Mouse (Mus musculus) lung, postnatal 10 days (tissue): ENCODE results near the gene Flot2.
A peak's percentile ranks its signal among the peaks of the same experiment; 100 is the strongest.
"Not testable (repeated sequence)": the region's sequence is repeated elsewhere in the genome, so short reads cannot be mapped to it uniquely, and the experiment has no call there.

Source experiments
- DNase-seq: peaks from one replicate; pipeline ENCODE4 v3.0.0; 2021

The Flot2 gene

DNA sequence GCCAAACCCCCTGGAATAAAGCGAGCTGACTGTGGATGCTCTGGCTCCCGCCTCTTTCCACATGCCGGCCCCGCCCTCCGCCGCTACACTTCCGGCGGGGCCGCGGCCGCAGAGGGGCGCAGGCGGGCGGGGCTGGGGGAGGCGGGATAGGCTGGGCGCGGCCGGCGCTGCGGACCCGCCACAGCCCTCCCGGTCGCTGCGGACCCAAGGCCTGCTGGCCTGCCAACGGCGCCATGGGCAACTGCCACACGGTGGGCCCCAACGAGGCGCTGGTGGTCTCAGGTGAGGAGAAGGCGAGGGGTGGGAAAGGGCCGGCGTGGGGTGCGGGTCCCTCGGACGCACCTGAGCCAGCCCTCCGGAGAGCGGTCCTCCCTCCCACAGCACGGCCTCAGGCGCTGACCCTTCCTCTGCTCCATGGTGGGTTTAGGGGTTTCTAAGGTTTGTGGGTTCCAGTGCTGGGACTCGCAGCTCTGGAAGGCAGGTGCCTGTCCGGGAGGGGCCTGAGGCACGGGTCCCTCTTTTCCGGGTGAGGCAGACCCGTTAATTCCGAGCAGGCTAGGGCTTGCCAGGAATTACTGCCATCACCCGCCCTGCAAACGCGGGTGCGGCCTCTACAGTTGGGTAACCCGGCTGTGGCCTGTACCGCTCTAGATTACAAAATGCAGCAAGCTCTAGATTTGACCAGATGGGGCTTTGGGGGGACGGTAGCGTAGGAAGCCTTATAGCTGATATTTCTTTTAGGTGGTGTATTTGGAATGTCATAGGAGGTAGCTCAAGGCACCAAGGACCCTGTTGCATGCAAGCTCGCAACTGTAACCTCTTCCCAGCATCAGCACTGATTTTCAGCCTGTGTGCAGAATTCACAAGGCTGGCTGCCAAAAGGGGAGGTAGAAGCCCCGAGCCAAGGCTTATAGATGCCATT lies at the start of gene Flot2:
Gene Flot2 (plus strand): TSS at position 101 of the 922 bp plus-strand sequence.
- DNase-seq = peak; percentile 77

- DNase-seq = peak; percentile 29
Observed at GRCm38 (mm10) chr11:77989071-77989690, 48.5 kb upstream of the Flot2 start.

- no peak for DNase-seq
Observed at GRCm38 (mm10) chr11:77995556-77995955, 42.2 kb upstream of the Flot2 start.

DNA sequence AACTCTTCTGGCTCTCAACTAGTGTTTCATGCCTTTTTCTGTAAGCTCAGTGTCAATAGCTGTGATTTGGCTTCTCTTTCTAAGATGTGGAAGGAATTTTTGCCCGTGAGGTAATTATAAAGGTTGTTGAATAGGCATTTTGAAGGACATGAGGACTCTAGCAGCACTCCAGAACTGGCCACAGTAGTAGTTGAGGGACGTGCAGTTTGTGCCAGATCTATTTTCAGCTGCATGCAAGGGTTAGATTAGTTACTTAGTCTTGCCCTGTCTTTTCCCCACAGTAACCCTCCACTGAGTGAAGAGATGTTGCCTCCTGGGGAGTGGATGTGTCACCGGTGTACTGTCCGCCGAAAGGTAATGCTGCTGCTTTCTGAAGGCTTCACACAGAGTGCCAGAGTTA lies 31.3 kb upstream of the Flot2 start:
- DNase-seq = no peak

DNA sequence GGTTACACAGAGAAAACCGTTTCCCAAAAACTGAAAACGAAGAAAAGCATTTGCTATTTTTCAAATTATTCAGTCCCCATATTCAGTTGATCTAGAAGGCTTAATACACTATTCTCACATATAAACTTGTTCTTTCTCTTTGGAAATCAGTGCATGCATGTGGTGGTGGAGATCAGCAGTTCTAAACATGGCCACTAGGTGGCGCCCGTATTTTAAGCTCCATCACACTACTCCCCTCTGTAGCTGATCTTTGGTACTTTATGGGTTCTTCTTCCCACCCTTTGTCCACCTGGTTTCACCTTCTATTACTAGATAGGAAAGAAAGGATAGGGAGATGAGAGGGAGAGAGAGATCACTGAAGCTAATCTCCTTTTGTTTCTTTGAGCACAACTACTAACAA lies 18.1 kb upstream of the Flot2 start:
- peak; percentile 81 for DNase-seq

DNA sequence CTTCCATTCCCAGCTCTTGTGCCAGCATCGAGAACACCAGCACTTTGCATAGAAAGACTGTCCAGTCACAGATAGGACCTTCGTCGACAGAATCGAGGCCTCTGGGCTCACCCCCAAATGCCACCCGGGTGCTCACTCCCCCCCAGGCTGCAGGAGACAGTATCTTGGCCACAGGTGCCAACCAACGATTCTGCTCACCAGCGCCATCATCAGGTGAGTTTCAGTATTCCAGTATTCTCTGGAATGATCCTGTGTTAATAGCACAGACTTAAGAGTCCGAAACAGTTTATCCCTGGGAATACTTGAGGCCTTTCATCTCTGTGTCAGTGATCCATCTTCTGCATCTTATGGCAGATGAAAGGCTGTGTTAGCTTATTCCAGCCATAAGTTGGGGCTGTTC lies 14.1 kb upstream of the Flot2 start:
- peak; percentile 53 for DNase-seq

GRCm38 (mm10) chr11:78029240-78029639 lies 8.5 kb upstream of the Flot2 start:
- DNase-seq = no peak

DNA sequence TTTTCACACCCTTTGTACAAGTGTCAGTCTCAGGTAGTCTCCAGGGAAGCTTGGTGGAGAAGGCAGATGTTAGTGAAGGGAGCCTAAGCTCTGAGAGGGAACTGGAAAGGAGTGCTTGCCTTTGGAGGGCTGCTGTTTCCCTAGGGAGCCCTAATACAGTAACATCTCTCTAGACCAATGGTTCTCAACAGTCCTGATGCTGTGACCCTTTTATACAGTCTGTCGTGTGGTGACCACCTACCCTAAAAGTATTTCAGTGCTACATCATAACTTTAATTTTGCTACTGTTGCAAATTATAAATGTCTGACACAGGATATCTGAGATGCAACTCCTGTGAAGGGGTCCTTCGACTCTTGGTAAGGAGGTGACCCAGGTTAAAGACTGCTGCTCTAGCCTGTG lies 7.1 kb upstream of the Flot2 start:
- DNase-seq = no peak

GRCm38 (mm10) chr11:78031389-78031788 lies 6.3 kb upstream of the Flot2 start:
- no peak for DNase-seq

DNA sequence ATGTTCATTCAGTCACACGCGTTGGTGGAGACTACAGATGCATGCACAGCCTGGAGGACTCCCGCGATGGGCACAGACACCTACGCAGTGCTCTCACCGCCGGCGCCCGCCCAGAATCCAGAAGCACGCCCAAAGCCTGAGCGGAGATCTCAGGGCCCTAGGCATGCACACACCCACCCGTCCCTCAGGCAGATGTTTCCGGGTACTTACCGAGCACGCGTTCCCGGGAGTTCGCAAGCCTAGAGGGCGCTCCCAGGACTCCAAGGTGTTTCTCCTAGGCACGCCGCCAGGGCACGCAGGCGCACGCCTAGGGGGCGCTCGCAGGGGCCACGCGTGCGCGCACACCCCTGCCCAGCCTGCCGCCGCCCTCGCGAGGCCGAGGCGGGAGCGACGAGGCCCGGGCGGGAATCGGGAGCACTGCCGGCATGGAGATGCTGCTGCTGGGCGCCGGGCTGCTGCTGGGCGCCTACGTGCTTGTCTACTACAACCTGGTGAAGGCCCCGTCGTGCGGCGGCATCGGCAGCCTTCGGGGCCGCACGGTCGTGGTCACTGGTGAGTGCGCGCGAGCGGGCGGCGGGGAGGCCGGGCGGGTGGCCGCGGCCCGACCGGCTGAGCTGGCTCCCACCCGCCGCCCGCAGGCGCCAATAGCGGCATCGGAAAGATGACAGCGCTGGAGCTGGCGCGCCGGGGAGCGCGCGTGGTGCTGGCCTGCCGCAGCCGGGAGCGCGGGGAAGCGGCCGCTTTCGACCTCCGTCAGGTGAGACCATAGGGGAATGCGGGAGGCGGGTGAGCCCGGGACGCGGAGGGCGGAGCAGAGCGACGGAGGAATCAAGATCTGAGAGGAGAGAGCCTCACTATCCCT lies 5.6 kb upstream of the Flot2 start, which contains the start of gene Dhrs13:
Gene Dhrs13 (plus strand): TSS at position 334 of the 862 bp plus-strand sequence.
- DNase-seq = peak; percentile 95

GRCm38 (mm10) chr11:78032809-78033195 lies 4.9 kb upstream of the Flot2 start:
- no peak for DNase-seq

- no peak for DNase-seq
Observed at GRCm38 (mm10) chr11:78033931-78034617, 3.7 kb upstream of the Flot2 start.

DNA sequence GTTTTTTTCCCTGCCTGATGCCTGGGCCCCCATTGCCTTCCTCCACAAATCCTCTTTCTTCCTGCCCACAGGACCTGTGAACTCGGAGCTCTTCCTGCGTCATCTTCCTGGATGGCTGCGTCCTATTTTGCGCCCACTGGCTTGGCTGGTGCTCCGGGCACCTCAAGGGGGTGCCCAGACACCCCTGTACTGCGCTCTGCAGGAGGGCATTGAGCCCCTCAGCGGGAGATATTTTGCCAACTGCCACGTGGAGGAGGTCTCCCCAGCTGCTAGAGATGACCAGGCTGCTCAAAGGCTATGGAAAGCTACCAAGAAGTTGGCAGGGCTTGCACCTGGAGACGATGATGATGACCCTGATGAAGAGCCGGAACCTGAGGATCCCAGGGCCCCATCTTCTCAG lies 940 bp upstream of the Flot2 start:
- DNase-seq = no peak

- DNase-seq = no peak
Observed at GRCm38 (mm10) chr11:78040878-78041277, 3.1 kb downstream of the Flot2 start.

- not testable (repeated sequence) for DNase-seq
Observed at GRCm38 (mm10) chr11:78042290-78042870, 4.6 kb downstream of the Flot2 start.

DNA sequence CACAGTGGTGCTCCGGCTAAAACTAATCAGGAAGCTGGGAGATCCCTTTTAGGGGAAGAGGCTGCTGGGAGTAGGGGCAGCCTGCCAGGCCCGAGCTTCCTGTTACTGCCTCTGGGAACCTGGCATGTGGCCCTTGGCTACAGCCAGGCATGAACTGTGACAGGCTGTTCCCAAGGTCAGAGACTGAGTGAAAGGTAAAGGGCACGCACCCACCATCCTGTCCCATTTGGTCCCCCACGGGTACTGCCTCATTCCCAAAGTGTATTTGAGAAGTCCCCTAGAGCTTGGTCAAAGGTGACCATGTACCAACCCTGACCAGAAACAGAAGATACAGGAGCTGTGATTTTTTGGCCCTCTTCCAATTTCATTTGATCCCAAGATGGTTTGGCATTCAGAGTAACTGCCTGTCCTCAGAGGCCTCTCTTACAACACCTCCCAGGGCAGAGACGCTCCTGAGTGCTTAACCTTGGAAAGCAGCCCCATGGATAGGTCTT lies 7.1 kb downstream of the Flot2 start:
- DNase-seq = peak; percentile 87

GRCm38 (mm10) chr11:78048637-78049036 lies 10.9 kb downstream of the Flot2 start:
- DNase-seq = not testable (repeated sequence)

DNA sequence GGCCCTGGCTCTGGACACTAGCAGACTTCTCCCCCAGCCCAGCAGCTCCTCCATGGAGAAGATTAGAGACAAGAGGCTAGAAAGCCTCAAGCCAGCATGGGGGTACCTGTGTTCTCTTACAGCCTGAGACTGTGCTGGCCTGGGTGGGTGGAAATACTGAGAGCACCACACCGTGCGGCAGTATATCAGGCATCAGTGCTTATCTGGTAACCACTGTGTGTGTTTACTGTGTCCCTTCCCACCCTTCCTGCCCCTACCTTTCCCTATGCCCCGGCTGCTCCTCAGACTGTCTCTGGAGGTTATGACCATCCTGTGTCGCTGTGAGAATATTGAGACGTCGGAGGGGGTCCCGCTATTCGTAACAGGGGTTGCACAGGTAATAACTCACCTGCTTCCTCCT lies 15.3 kb downstream of the Flot2 start:
- DNase-seq = no peak

- no peak for DNase-seq
Observed at GRCm38 (mm10) chr11:78056946-78057345, 19.2 kb downstream of the Flot2 start.

DNA sequence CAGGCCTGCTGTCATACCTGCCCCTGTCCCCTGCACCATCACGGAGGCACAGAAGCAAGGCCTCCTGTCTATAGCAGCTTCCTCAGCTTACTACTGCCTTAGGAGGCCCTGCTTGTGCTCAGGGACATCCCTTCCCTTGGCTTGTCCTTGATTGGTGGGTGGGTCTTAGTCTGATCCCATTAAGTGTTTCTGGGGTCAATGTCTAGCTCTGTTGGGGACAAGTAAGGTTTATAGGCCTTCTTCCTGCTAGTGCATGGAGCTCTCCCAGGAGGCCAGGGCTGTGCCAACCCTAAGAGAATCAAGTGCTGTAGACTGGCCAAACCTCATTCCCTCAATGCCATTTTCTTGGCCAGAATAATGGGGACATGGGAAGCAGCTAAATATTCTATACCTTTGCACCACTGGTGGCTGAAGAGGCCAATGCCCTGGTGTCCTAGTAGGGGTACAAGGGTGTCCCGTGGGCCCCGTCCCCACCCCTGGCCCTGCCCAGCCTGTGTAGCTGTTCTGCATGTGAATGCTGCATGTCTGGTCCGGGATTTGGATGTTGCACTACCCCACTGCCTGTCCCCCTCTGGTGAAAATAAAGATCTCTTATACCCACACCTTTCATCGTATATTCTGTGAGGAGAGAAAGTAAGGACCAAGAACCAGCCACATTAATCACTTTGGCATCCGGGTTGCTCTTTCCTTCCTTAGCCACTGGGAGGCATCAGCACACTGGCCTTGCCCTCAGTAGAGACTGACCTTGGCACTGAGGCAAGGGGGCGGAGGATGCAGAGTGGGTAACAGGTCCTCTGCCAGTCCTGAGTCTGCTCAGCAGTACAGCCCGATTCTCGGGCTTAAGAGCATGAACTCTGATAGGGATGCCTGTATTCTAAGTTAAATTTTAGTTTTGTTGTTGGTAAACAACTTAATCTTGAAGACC lies 22.4 kb downstream of the Flot2 start:
- peak; percentile 94 for DNase-seq

DNA sequence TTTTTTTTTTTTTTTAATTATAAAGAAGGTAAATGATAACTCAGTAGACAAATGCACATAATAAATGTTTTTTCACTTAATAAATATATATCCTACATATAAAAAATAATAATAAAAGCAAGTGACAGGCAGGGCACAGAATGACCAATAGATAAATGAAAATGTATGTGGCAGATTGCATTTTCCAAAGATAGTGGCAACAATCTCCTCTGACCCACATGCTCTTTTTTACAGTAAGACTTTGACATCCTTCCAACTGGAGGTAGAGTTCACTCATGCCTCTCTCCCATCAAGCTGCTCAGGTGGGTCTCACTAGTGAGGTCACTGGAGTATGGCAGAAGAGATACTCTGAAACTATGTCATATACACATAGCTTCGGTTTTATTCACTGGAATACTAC lies 24.8 kb downstream of the Flot2 start:
- no peak for DNase-seq
